Mouse (Mus musculus): ENCODE data around the gene Klhl7.

The Klhl7 gene

DNA sequence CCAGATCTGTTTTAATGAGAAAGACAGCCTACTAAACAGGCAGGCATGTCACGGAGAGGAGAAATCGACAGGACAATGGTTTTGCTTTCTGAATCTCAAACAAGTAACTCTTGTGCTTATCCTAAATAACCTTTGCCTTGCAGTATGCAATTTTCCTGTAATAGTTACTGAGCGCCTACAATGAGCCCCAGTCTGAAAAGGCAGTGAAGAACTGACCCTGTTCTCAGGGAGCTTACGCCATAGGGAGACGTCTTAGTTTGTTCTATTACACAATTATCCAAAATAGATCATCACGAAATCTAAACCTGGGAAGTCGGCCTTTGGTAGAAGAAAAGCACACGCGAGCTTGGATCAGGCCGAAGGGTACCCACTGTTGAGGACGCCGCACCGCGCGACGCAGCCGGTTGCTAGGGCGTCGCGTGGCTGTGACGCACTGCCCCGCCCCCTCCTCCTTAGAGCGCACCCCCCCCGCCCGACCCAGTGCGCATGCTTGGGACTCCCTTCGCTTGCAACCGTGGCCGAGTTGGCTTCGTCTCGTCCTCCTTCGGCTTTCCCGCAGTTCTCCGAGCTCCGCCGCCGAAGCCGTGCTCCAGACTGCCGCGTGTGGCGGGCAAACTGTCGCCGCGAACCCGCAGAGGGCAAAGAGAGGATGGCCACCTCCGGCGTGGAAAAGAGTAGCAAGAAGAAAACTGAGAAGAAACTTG, at the start of gene Klhl7:
Klhl7 (plus strand) TSS at position 500 of the 704 bp plus-strand sequence.
- DNase-seq: peak; percentile 89

DNA sequence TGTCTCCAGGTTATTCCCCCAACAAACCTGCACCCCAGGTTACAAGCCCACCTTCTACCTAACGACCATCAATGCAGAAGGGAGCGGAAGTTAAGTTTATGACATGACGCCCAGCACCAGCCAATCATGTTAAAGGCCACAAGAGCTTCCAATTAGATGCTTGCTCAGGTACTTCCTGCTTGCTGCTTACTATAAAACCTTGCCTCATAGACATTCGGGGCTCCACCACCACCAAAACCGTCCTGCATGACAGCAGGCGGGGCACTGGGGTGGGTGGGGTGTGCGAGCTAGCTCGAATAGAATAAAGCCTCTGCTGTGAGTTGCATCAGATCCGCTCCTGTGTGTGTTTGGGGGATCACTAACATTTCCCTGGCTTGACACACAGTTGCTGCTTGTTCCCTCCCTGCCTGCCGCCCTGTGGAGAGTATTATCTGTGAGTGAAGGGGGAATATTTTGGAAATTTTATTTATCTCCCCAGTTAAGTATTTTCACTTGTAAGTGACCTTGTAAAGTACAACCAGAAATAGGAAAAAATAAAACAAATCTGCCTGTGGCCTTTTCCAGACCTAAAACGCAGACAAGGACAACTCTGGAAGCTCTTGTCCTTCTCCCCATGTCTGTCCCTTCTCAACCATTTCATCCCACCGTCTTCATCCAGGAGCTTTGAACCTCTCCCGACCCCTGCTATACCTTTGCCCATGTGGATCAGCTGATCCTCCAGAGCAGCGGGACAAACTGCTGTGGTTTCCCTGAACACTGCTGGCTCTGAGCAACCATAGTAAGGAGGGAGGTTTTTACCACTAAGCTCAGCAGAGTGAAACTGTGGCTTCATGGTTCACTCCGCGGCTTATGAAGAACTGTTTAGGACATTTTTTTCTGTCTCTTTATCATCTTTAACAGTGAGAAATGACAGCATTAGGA, 48.4 kb upstream of the Klhl7 start:
- DNase-seq: no peak

DNA sequence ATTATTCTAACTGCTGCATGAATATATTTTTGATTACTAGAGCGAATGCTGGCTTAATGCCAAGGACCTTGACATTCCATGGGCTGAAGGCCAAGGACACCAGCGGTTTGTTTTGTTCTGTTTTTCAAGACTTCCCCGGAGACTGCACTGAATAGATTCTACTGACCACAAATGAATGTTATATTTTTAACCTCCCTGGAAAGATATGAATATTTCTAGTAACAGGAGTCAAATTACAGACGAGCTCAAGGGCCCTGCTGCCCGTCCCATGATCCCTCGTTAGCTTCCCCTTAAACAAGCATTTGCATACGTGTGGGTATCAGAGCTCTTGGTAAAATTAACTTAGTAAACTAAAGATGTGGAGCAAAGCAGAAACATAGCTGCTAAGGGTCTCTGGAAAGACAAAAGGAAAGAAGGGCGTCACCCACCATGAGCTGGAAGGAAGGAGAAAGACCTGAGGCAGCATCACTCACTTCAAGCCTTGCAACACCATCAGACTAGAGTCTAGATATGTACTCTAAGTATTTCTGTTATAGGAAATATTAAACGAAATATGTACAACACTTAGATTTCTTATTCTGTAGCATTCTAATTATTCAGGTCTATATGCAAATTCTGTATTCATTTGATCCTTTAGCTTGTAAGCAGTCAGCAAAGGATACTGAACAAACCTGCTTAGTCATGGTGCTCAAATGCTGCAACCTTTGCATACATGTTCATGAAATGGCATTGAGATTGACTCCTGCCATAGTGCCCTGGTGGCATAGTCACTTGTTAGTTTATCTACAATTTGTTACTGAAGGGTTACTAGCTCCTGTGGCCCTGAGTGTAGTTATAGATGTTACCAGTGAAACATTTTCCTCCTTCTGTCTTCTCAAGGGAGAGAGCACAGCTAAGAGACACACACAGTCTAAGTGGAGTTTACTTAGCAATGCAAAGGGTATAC, 46.9 kb upstream of the Klhl7 start:
- DNase-seq: peak; percentile 54

DNA sequence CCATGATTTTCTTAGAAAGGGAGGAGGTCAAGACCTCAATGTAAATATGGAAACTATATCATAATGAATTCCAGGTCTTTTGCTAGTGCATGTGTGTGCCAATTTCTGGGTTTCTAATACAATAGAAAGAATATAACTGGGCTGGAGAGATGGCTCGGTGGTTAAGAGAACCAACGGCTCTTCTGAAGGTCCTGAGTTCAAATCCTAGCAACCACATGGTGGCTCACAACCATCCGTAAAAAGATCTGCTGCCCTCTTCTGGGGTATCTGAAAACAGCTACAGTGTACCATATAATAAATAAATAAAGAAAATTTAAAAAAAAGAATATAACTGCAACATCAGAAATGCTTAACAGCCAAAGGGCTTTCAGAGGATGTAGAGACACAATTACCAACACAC, 46.0 kb upstream of the Klhl7 start:
- peak; percentile 34 for DNase-seq

DNA sequence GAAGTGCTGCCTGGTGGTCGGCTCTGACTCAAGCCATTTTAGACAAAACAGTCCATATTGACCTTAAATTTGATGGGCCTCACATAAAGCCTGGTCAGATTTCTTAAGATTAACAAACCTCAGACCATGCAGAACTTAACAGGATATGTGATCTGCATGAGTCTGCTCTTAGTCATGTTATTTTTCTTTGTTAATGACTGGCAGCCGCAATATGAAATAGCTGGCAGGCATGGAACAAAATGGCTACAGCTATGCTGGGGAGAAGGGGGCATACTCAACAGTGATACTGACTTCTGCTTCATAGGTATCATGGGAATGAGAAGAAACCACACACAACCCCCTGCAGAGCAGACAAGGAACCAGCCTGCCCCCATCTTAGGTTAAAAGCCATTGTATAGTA, 43.5 kb upstream of the Klhl7 start:
- DNase-seq: no peak

DNA sequence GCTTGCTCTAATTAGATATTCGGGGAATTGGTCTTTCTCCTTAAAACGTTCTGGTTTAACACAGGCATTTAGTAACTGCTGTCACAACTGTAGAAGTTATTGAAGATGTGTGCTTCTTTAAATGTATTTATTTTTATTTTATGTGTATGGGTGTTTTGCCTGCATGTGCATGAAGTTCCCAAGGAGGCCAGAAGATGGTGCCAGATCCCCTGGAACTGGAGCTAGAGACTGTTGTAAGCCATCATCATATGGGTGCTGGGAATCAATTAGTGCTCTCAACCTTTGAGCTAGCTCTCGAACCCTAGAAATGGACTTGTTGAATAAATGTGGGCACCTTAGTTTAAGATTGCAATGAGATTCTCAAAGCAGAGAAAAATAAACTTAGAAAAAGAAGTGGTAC, 42.8 kb upstream of the Klhl7 start:
- DNase-seq: no peak

DNA sequence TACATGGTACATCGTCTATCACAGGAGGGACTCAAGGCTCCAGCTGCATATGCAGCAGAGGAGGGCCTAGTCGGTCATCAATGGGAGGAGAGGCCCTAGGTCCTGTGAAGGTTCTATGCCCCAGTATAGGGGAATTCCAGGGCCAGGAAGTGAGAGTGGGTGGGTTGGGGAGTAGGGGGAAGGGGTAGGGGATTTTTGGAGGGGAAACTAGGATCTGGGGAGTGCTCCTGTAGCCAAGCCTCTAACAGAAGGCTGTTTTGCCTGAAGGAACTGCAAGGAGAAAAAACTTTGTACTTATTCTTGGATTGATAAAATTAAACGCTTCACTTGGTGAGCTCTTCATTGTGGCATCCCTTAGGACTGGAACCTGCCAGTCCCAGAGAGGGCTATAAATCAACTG, 39.5 kb upstream of the Klhl7 start:
- no peak for DNase-seq

DNA sequence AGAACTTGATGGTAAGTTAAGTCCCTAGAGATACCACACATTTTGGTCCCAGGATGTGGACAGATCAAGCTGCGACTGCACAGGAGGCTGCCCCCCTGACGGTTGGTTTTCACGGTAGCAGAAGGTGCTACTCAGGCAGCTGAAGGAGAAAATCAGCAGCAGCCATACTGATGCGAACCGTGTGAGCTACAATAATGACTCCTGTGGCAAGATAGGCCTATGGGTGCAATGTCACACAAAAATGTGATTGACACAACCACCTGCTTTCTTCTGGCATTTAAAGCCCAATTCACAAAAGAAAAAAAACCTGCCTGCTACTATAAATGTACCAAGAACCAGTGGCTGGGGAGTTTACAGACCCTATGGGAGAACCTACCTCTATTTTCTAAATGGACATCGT, 37.4 kb upstream of the Klhl7 start:
- DNase-seq: no peak

DNA sequence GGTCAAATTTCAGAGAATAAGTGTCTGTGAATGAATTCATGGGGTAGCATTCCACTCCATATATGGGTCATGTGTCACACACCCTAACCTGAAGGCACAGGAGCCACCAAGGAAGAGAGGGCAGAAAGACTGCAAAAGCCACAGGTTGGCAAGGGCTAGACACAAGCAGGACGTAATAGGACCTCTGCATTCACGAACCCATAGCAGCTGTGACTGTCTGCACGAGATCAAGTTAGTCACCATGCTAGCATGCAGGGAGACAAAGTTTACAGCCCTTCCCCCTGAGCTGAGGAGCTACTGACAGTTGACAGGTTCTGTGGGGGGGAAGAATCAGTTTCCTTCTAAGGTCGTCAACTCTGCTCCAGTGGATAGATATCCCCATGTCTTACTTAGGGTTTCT, 36.9 kb upstream of the Klhl7 start:
- DNase-seq: no peak

DNA sequence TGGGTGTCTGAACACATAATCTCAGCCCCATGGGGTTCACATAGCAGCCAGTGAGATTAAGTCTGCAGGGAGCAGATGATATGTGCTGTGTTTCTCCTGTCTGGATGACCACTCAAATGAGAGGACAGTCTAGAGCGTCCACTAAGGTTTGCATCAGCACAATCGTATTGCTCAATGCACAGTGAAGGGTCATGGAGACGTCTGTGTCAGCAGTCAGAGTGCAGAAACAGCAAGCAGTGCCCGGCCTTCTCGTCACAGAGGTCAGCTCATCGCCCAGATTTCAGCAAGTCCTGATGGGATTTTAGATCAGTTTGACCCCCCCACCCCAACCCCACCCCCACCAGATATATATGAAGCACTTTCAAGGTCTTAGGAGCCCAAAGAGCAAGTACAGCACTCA, 31.4 kb upstream of the Klhl7 start:
- no peak for DNase-seq

DNA sequence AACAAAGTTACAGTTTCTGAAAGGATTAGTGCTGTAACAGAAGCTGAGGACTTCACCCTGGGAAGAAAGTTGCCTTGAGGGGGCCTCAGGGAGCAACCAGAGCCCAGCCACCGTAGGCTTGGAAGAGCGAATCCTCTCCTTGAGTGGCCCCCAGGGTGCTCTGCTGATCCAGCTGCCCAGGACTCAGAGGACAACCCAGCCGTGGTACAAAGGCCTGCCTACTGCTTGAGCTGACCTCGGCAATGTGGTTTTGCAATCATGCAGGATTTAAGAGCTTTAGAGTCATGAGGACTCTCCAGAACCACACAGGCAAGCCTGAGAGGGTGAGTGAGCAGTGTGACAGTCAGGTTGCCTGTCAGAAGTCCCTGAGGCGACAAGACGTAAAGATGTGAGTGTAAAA, 28.4 kb upstream of the Klhl7 start:
- peak; percentile 73 for DNase-seq

DNA sequence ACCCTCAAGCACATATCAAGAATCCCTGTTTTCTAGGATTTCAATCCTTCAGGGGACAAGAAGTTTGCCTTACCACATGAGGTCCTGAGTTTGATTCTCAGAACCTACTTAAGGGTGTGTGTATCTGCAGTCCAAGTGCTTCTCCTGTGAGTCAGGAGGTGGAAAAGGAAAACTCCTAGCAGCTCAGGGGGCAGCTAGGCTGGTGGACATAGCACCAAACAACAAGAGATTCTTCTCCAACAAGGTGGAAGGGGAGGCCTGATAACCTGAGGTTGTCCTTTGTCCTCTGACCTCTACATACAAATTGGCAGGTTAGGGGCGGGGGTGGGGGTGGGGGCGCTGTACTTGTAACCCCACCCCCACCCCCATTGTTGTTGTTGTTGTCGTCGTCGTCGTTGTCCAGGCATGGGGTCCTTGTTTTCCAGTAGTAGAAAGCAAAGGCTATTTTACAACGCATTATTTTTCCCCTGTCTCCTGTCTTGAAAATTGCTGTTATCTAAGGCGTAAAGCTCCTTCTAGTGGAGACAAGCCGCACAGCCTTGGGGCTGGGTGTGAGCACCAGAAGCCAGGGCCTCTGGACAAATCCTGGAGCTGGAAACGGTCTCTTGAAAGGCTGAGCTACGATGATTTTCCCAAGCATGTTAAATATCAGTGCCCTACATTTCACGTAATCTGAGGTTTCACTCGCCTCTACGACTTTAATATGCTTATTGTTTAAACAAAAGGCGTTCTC, 23.3 kb upstream of the Klhl7 start:
- peak; percentile 89 for DNase-seq

DNA sequence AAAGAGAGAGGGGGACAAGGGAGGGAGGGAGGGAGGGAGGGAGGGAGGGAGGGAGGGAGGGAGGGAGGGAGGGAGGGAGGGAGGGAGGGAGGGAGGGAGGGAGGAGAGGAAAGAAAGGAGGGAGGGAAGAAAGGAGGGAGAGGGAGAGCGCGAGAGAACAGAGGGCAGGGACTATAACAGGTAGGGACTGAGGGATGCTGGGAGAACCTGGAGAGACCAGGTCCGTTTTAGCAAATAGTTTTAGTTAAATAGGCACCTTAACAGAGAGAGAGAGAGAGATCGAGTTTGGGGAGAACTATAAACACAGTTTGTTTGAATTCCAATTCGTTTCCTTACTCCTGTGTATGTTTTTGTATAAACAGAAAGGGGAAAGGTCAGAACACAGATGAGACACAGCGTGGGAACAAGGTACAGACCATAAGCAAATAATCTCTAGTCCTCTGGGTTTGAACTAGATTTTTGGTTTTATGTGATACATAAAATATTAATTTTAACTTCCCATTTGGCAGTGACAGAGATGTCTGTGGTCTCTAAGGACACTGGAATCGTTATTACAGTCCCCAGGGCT, 22.6 kb upstream of the Klhl7 start:
- no peak for DNase-seq

DNA sequence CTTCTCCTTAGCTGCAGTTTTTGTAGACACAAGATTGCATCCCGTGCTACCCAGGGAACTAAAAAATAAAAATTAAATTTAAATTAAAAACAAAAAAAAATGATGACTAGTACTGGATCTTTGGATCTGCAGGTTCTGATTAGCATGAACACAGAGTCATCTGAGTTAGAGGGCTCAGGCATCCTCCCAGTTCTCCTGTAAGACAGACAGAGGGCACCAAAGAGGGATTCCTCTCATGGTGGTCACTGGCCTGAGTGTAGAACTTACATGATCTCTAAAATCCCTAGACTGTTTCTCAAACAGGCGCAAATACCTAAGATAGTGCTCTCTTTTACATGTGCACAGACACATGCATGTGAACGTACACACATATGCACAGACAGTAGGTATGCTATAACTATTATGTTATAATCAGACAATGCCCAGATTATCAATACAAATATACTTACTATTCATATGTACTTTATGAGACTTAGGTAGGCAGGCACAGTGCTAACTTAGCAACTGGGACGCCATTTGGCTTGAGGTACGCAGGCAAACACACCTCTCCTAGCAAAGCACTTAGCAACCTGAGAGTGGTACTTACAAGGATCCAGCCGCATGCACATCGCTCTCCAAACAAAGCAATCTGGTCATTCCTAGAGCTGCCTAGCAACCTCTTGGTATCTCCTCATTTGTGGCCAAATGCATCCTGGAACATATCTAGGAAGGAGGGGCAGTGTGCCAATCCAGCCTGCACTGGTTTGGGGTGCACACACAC, 21.8 kb upstream of the Klhl7 start:
- peak; percentile 32 for DNase-seq

DNA sequence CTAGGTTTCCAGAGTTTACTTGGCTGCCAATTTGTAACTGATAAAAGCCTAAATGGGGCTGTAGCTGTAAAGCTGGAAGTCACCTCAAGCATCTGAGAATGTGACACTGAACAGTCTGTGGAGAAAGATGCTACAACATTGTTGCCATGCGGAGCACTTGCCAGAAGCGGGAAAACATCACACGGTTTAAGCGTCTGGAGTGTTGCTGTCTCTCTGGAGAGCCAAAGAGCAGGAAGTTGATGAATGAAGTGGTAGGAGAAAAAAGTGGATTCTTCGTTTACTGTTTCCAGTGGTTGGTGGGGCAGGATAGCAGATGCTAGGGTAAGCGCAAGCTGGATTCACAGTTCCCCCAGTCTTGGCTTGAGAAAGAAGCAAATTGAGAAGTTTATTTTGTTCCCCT, 19.6 kb upstream of the Klhl7 start:
- DNase-seq: no peak

DNA sequence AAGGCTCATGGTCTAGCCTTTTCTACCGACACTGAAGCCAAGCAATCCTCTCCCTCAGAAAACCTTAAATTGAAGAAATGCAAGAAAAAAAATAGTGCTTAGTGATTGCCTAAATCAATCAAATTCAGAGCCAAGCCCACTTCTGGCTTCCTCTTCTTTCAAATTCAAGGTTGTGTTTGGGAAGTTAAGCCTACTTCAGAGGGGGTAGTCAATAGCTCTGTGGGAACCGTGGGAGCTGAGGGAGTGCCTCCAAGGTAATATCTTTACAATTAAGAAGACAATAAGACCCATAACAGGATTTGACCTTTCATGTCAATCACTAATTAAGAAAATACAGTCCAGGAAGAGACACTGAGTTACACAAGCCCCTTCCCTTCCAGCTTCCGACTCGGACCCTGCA, 15.6 kb upstream of the Klhl7 start:
- DNase-seq: no peak

DNA sequence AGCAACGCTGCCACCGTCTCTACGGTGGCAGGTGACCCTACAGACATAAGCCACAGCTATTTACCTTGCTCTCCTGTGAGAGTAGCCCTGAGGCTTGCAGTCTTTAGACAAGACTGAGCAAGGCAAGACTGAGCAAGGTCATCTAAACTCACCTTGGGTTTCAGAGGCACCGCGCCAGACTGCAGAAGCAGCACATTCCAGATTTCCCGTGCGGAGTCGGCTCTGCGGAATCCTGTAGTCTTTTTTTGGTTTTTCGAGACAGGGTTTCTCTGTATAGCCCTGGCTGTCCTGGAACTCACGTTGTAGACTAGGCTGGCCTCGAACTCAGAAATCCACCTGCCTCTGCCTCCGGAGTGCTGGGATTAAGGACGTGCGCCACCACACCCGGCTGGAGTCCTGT, 14.2 kb upstream of the Klhl7 start:
- DNase-seq: no peak

DNA sequence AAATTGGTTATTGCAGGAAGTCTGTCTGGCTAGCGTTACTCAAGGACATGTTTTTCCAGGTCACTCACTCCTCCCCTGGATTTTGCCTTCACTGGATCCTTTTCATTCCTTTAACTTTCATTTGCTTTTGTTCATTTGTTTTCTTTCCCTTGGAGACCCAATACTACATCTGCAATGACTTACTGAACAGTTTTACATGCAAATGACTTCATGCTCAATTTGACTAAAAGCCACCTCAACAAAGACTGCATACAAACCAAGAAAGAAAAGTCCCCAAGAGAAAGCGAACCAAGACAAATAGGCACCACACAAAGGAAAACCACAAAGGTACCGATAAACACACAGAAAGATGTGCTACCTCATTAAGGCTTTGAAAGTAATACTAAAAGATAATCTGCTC, 13.5 kb upstream of the Klhl7 start:
- no peak for DNase-seq

DNA sequence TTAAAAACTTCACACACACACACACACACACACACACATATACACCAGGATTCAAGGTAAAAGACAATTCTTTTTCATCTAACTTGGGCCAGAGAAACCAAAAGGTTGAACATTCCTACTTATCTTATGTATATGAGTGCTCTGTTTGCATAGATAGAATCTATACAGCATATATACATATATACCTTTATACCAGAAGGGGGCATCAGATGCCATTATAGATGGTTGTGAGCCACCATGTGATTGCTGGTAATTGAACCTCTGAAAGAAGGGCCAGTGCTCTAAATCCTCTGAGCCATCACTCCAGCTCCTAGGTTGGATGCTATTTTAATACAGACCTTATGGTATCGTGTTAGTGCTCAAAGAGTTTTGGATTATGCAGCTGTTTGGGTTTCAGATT, 12.0 kb upstream of the Klhl7 start:
- DNase-seq: no peak

DNA sequence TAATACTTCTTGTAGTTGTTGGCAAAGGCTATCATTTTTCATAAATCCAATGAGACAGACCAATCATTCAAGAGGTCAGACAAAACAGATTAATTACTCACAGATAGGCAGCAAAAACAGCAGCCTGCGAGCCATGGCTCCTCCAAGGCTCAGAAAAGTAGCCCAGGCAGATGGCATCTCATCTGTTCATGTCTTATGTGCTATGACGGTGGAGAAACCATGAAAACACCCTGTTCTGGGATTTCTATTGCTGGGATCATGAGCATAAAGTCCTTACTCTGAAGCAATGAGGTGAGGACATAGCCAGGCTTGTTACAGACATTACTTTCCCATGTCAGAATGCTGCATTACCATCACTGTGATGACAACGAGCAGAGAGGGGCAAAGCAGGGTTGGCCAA, 7.9 kb upstream of the Klhl7 start:
- DNase-seq: no peak

DNA sequence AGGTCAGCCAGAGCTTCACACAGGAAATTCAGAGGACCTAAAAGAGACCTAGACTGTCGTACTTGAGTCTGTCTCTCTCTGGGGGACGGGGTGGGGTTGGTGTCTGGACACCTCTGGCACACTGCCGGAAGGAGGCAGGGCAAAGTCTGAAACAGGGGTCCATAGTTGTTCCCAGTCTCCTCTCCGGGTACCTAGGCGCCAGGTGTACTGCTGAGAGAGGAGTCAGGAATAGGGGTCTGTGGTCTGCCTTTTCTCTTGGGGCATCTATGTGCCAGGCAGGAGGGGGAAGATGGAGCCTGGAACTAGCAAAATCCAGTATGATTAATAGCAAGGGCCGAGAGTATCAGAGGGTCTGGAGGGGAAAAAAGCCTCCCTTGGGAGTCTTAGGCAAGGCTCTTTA, 5.0 kb upstream of the Klhl7 start:
- DNase-seq: no peak
